Mouse (Mus musculus) ES-Bruce4 (cell line): Measurements from ENCODE around the gene Smyd4.

Source experiments
- CTCF ChIP-seq: IDR thresholded peaks from one replicate; pipeline ENCODE4 v1.8.1; 2011; ENCODE audit warnings: low read depth, low read length
- EP300 ChIP-seq: IDR thresholded peaks from 2 replicates; pipeline ENCODE4 v1.6.1; 2011; ENCODE audit warnings: low read depth, low read length; ENCODE audit not compliant: insufficient read depth
- POLR2A ChIP-seq: IDR thresholded peaks from one replicate; pipeline ENCODE4 v1.8.1; 2011; ENCODE audit warnings: low read length; ENCODE audit not compliant: insufficient read depth

DNA sequence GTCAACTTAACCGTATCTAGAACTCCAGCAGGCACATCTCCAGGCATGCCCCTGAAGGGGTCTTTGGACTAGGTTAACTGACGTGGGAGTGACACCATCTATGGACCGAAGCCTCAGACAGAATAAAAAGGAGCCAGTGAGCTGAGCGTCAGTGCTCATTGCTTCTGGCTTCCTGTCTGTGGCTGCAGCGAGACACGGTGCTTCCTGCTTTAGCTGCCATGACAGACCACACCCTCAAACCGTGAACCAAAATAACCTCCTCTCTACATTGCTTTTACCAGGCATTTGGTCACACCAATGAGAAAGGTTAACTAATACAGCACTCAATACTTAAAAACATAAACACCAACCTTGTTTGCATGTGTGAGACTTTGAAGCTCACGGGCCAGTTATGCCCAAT is 11.6 kb upstream of the Smyd4 start:
- TF ChIP-seq EP300 (no peak), CTCF (no peak), POLR2A (no peak)
